Mouse (Mus musculus) liver, adult 2 months (tissue): ENCODE measurements at regions not wholly inside any gene's neighbourhood (a gene's known extent, or its start where the extent isn't known, plus 50 kb on each side); places are given as distances from the start of the nearest gene placed in this dataset.

ENCODE experiments used
- DNase-seq: peaks from one replicate; pipeline ENCODE4 v3.0.0-alpha.2; 2011; ENCODE audit warnings: low read depth, low spot score; ENCODE audit errors: extremely low read depth
- H3K27ac ChIP-seq: fragments of 200-500 bp; replicated peaks from 2 replicates; pipeline ENCODE4 v1.5.1; 2012; ENCODE audit warnings: low read depth, mild to moderate bottlenecking, control low read depth, inconsistent platforms, low read length; ENCODE audit not compliant: insufficient read depth
- H3K27me3 ChIP-seq: fragments of 200-500 bp; 2 replicates; pipeline ENCODE4 v1.6.1; 2012; ENCODE audit warnings: mild to moderate bottlenecking, moderate library complexity, low read length, inconsistent platforms; ENCODE audit not compliant: control insufficient read depth, insufficient read depth
- H3K36me3 ChIP-seq: fragments of 200-500 bp; 2 replicates; pipeline ENCODE4 v1.6.1; 2012; ENCODE audit warnings: low read length, inconsistent platforms; ENCODE audit not compliant: control insufficient read depth, insufficient read depth
- H3K4me1 ChIP-seq: fragments of 200-500 bp; 2 replicates; pipeline ENCODE4 v1.6.1; 2011; ENCODE audit warnings: low read length; ENCODE audit not compliant: control insufficient read depth, insufficient read depth
- H3K4me3 ChIP-seq: fragments of 200-500 bp; 2 replicates; pipeline ENCODE4 v1.5.1; 2011; ENCODE audit warnings: low read depth, mild to moderate bottlenecking, control low read depth, low read length, moderate library complexity; ENCODE audit not compliant: insufficient read depth
- H3K79me2 ChIP-seq: fragments of 200-500 bp; 2 replicates; pipeline ENCODE4 v1.6.1; 2012; ENCODE audit warnings: inconsistent platforms, mild to moderate bottlenecking, low read length, moderate library complexity; ENCODE audit not compliant: control insufficient read depth, insufficient read depth
- H3K9ac ChIP-seq: fragments of 200-500 bp; 2 replicates; pipeline ENCODE4 v1.6.1; 2012; ENCODE audit warnings: low read depth, mild to moderate bottlenecking, control low read depth, inconsistent platforms, low read length
- CTCF ChIP-seq: fragments of 200-500 bp; IDR thresholded peaks from 2 replicates; pipeline ENCODE4 v1.5.1; 2011; ENCODE audit warnings: low read depth, low read length, control low read depth
- POLR2A ChIP-seq: fragments of 200-500 bp; IDR thresholded peaks from 2 replicates; pipeline ENCODE4 v1.6.1; 2011; ENCODE audit warnings: low read length, control low read depth; ENCODE audit not compliant: insufficient read depth; ENCODE audit errors: extremely low read depth
- WGBS: fragments of 180-500 bp; shearing (Covaris S2); methylation state at CpG from one replicate; pipeline ENCODE4 v1.1.7; 2018; 5-methylcytosine and 5-hydroxymethylcytosine counted together

- H3K36me3 ChIP-seq = no peaks in the 10 kb centered on the region
- no peak overlapping the region for H3K9ac ChIP-seq
- H3K27me3 ChIP-seq = no peaks in the 10 kb centered on the region
- no peaks in the 10 kb centered on the region; the same call in 1 of the 2 replicates for H3K4me1 ChIP-seq
- DNase-seq = peak; percentile 45
- no peak overlapping the region for H3K27ac ChIP-seq
- WGBS = 67% methylated on average over 13 of the region's 13 CpGs
- H3K79me2 ChIP-seq = no peaks in the 10 kb centered on the region
- no peak for TF ChIP-seq POLR2A
- H3K4me3 ChIP-seq = no peak overlapping the region
Measured at GRCm38 (mm10) chr10:24395999-24396784, 172.9 kb downstream of the Moxd1 start.

GRCm38 (mm10) chr10:24397125-24397524 lies 173.8 kb downstream of the Moxd1 start:
- H3K27ac ChIP-seq = no peak overlapping the region
- WGBS = 94% methylated on average over 2 of the region's 2 CpGs

GRCm38 (mm10) chr10:24404851-24405250 lies 181.5 kb downstream of the Moxd1 start:
- no peaks in the 10 kb centered on the region for H3K36me3 ChIP-seq
- WGBS = 83% methylated on average over 4 of the region's 4 CpGs
- TF ChIP-seq POLR2A (no peak), CTCF (no peak)
- H3K27ac ChIP-seq = no peak overlapping the region
- no peak for DNase-seq
- H3K9ac ChIP-seq = no peak overlapping the region
- H3K27me3 ChIP-seq = no peaks in the 10 kb centered on the region
- H3K4me1 ChIP-seq = no peaks in the 10 kb centered on the region
- no peak overlapping the region for H3K4me3 ChIP-seq
- no peaks in the 10 kb centered on the region for H3K79me2 ChIP-seq

More at GRCm38 (mm10) chr10:24397125-24397524, 173.8 kb downstream of the Moxd1 start:
- Histone ChIP-seq H3K4me3 (no peak overlapping the region), H3K27me3 (no peaks in the 10 kb centered on the region), H3K79me2 (no peaks in the 10 kb centered on the region), H3K9ac (no peak overlapping the region), H3K36me3 (no peaks in the 10 kb centered on the region), H3K4me1 (no peaks in the 10 kb centered on the region; the same call in 1 of the 2 replicates)
- no peak for DNase-seq
- TF ChIP-seq POLR2A (no peak), CTCF (no peak)

- no peaks in the 10 kb centered on the region for H3K27me3 ChIP-seq
- H3K27ac ChIP-seq = no peak overlapping the region
- H3K79me2 ChIP-seq = no peaks in the 10 kb centered on the region
- TF ChIP-seq POLR2A (no peak), CTCF (no peak)
- no peaks in the 10 kb centered on the region for H3K4me1 ChIP-seq
- H3K9ac ChIP-seq = no peak overlapping the region
- WGBS = 77% methylated on average over 3 of the region's 3 CpGs
- no peak overlapping the region for H3K4me3 ChIP-seq
- DNase-seq = no peak
- H3K36me3 ChIP-seq = no peaks in the 10 kb centered on the region
Measured at GRCm38 (mm10) chr10:24406953-24407352, 183.6 kb downstream of the Moxd1 start.

GRCm38 (mm10) chr10:24407411-24408227 lies 184.3 kb downstream of the Moxd1 start:
- no peaks in the 10 kb centered on the region for H3K27me3 ChIP-seq
- no peak overlapping the region for H3K4me3 ChIP-seq
- no peak overlapping the region for H3K27ac ChIP-seq
- H3K79me2 ChIP-seq = no peaks in the 10 kb centered on the region
- no peaks in the 10 kb centered on the region for H3K36me3 ChIP-seq
- no peak overlapping the region for H3K9ac ChIP-seq
- no peak for DNase-seq
- WGBS = 84% methylated on average over 6 of the region's 6 CpGs
- no peaks in the 10 kb centered on the region for H3K4me1 ChIP-seq
- no peak for TF ChIP-seq CTCF
- TF ChIP-seq POLR2A = no peak
